Mouse (Mus musculus): ENCODE results near the gene Ache.

DNA sequence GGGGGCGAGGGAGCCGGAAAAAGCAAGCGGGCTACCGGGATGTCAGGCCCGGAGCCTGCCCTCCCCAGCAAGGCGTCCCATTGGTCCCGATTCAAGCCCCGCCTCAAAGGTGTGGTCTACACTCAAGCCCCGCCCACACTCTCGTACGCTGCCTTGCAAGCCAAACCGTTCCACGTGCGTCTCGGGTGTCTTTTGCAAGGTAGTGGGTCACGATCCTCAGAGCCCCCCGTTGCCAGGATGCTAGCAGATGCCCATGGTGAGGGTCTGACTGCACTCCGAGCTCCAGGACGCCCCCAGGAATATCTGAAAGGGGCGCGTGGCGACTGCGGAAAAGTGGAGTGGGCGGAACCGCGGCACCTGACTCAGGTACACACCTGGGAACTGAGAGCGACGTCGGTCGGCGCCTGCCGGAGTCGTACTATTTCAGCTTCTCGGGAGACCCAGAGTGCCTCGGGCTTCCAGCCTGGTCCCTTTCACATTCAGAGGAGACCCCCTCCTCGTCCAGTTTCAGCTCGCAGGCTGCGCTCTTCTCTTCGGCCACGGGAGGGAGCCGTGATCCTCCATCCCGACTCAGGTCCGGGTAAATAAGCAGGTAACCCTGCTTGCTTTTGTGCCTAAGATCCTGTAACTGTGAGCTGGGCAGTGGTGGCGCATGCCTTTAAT lies 46.3 kb downstream of the Ache start, which contains the start of gene Slc12a9:
- TF ChIP-seq CTCF (IDR thresholded peaks at IDR 0.05; ENCODE audit: low read depth) (peak; percentile 85), EP300 (IDR thresholded peaks at IDR 0.05; ENCODE audit: low read depth) (no peak)

Measured in liver, embryonic 14.5 days (tissue).